Mouse (Mus musculus) CH12.LX (cell line): Measurements from ENCODE around the gene Dclk2. TPM values are rescaled to one million over a fixed set of nuclear protein-coding genes. Genes with fewer than 3 reads are reported as not detected.
A peak's percentile ranks its signal among the peaks of the same experiment; 100 is the strongest.

Experiments used
- DNase-seq: peaks from one replicate; pipeline ENCODE4 v3.0.0-alpha.2; 2013; ENCODE audit errors: extremely low read depth
- H3K27ac ChIP-seq: 2 replicates; pipeline ENCODE4 v1.5.1; 2012; ENCODE audit warnings: low read depth, mild to moderate bottlenecking, control low read depth, moderate library complexity; ENCODE audit not compliant: insufficient read depth
- H3K27me3 ChIP-seq: replicated peaks from 2 replicates; pipeline ENCODE3; 2012; ENCODE audit warnings: inconsistent platforms
- H3K36me3 ChIP-seq, 2 experiments: replicated peaks in 1 of 2; 2 replicates each; pipeline versions ENCODE3 to v1.6.1; 2012; ENCODE audit warnings: inconsistent platforms in 1 of 2, low read length in 1 of 2, mild to moderate bottlenecking in 1 of 2, mixed read lengths in 1 of 2, moderate library complexity in 1 of 2; ENCODE audit not compliant: control insufficient read depth in 1 of 2, insufficient read depth in 1 of 2
- H3K4me1 ChIP-seq, 2 experiments: 2 replicates each; pipeline ENCODE4 v1.6.1; 2012; ENCODE audit warnings: inconsistent platforms in 1 of 2, moderate library complexity in 1 of 2; ENCODE audit not compliant: insufficient read depth in 2 of 2, control insufficient read depth in 1 of 2
- H3K4me2 ChIP-seq: 2 replicates; pipeline ENCODE4 v1.6.1; 2012; ENCODE audit warnings: low read depth, mild to moderate bottlenecking, control low read depth; ENCODE audit not compliant: poor library complexity, insufficient read depth, severe bottlenecking
- H3K4me3 ChIP-seq, 3 experiments: fragments of 150-350 bp in 1 of 3; sonication (generic) in 1 of 3; replicated peaks in 1 of 3; 2 replicates each; pipeline versions ENCODE3 to v1.5.1; 2011 to 2012; ENCODE audit warnings: low read depth in 2 of 3, low read length in 2 of 3, mild to moderate bottlenecking in 2 of 3, moderate library complexity in 2 of 3, control low read depth in 1 of 3, improper control_type of control experiment in 1 of 3, inconsistent platforms in 1 of 3, mixed read lengths in 1 of 3; ENCODE audit not compliant: poor library complexity in 1 of 3
- H3K79me2 ChIP-seq: replicated peaks from 2 replicates; pipeline ENCODE4 v1.6.1; 2012; ENCODE audit warnings: mild to moderate bottlenecking, moderate library complexity; ENCODE audit not compliant: control insufficient read depth, poor library complexity, insufficient read depth, severe bottlenecking; ENCODE audit errors: extremely low read depth
- H3K9ac ChIP-seq: 2 replicates; pipeline ENCODE4 v1.6.1; 2012; ENCODE audit warnings: low read depth, mild to moderate bottlenecking, control low read depth, moderate library complexity; ENCODE audit not compliant: insufficient read depth
- H3K9me3 ChIP-seq: replicated peaks from 2 replicates; pipeline ENCODE3; 2012; ENCODE audit warnings: low read length, inconsistent platforms, mixed read lengths
- BHLHE40 ChIP-seq: IDR thresholded peaks from 2 replicates; pipeline ENCODE4 v1.6.1; 2011; ENCODE audit warnings: mild to moderate bottlenecking, low read depth, low read length, improper control_type of control experiment
- CHD2 ChIP-seq: IDR thresholded peaks from 2 replicates; pipeline ENCODE4 v1.6.1; 2011; ENCODE audit warnings: low read length, improper control_type of control experiment
- CTCF ChIP-seq, 2 experiments: IDR thresholded peaks in 1 of 2; conservative IDR thresholded peaks in 1 of 2; 2 replicates each; pipeline ENCODE4 v1.5.1; 2011 to 2012; ENCODE audit warnings: low read depth in 2 of 2, low read length in 2 of 2, improper control_type of control experiment in 1 of 2, inconsistent platforms in 1 of 2, mild to moderate bottlenecking in 1 of 2, moderate library complexity in 1 of 2
- ETS1 ChIP-seq: conservative IDR thresholded peaks from 2 replicates; pipeline ENCODE4 v1.6.1; 2012; ENCODE audit warnings: low read depth, mild to moderate bottlenecking, inconsistent platforms, low read length, improper control_type of control experiment, moderate library complexity
- GABPA ChIP-seq: IDR thresholded peaks from 2 replicates; pipeline ENCODE4 v1.6.1; 2012; ENCODE audit warnings: low read depth, low read length, improper control_type of control experiment, inconsistent platforms; ENCODE audit not compliant: insufficient replicate concordance
- HCFC1 ChIP-seq: IDR thresholded peaks from 2 replicates; pipeline ENCODE4 v1.6.1; 2012; ENCODE audit warnings: low read depth, mild to moderate bottlenecking, inconsistent platforms, low read length, improper control_type of control experiment
- JUN ChIP-seq: IDR thresholded peaks from 2 replicates; pipeline ENCODE4 v1.6.1; 2011; ENCODE audit warnings: low read depth, mild to moderate bottlenecking, low read length, improper control_type of control experiment, moderate library complexity; ENCODE audit not compliant: insufficient read depth
- JUND ChIP-seq: conservative IDR thresholded peaks from 2 replicates; pipeline ENCODE4 v1.6.1; 2011; ENCODE audit warnings: low read depth, low read length, improper control_type of control experiment
- MAFK ChIP-seq: IDR thresholded peaks from 2 replicates; pipeline ENCODE4 v1.6.1; 2011; ENCODE audit warnings: low read length, improper control_type of control experiment; ENCODE audit not compliant: insufficient replicate concordance
- MAX ChIP-seq: IDR thresholded peaks from 2 replicates; pipeline ENCODE4 v1.6.1; 2011; ENCODE audit warnings: low read length, improper control_type of control experiment
- MEF2A ChIP-seq: IDR thresholded peaks from 2 replicates; pipeline ENCODE4 v1.6.1; 2014; ENCODE audit warnings: low read depth, mild to moderate bottlenecking, inconsistent platforms, low read length, improper control_type of control experiment, borderline replicate concordance
- MYC ChIP-seq: IDR thresholded peaks from 2 replicates; pipeline ENCODE4 v1.6.1; 2011; ENCODE audit warnings: low read depth, mild to moderate bottlenecking, improper control_type of control experiment, low read length
- PAX5 ChIP-seq: IDR thresholded peaks from 2 replicates; pipeline ENCODE4 v1.6.1; 2012; ENCODE audit warnings: low read length, inconsistent platforms, mixed read lengths
- RAD21 ChIP-seq: IDR thresholded peaks from 2 replicates; pipeline ENCODE4 v1.6.1; 2011; ENCODE audit warnings: low read depth, mild to moderate bottlenecking, low read length, improper control_type of control experiment, moderate library complexity
- TBP ChIP-seq: conservative IDR thresholded peaks from 2 replicates; pipeline ENCODE4 v1.6.1; 2011; ENCODE audit warnings: low read depth, low read length, improper control_type of control experiment
- USF1 ChIP-seq: IDR thresholded peaks from 2 replicates; pipeline ENCODE4 v1.6.1; 2014; ENCODE audit warnings: low read depth, mild to moderate bottlenecking, inconsistent platforms, low read length, improper control_type of control experiment
- USF2 ChIP-seq: conservative IDR thresholded peaks from 2 replicates; pipeline ENCODE4 v1.6.1; 2011; ENCODE audit warnings: low read depth, low read length, improper control_type of control experiment
- ZC3H11A ChIP-seq: IDR thresholded peaks from 2 replicates; pipeline ENCODE4 v1.6.1; 2012; ENCODE audit warnings: low read depth, mild to moderate bottlenecking, inconsistent platforms, low read length, improper control_type of control experiment
- ZKSCAN1 ChIP-seq: IDR thresholded peaks from 2 replicates; pipeline ENCODE4 v1.6.1; 2012; ENCODE audit warnings: low read depth, inconsistent platforms, low read length, improper control_type of control experiment, borderline replicate concordance
- ZMIZ1 ChIP-seq: IDR thresholded peaks from 2 replicates; pipeline ENCODE4 v1.6.1; 2012; ENCODE audit warnings: low read depth, mild to moderate bottlenecking, inconsistent platforms, low read length, improper control_type of control experiment
- ZNF384 ChIP-seq: IDR thresholded peaks from 2 replicates; pipeline ENCODE4 v1.6.1; 2012; ENCODE audit warnings: low read depth, low read length, improper control_type of control experiment, inconsistent platforms
- dilution Hi-C: fragments of 300-500 bp; cut with MboI; formaldehyde crosslinking; loops from 2 replicates; pipeline ENCODE4 v1.14.3; 2020; ENCODE audit warnings: low sequenced_read_pairs; ENCODE audit not compliant: extremely low pct_unique_long_range_greater_than_20kb, extremely low pct_ligation_motif_present
- in situ Hi-C: fragments of 300-500 bp; cut with MboI; formaldehyde crosslinking; loops from 3 replicates; pipeline ENCODE4 v1.14.3; 2019; ENCODE audit warnings: low sequenced_read_pairs, low pct_ligation_motif_present, low pct_unique_long_range_greater_than_20kb, mixed read lengths
- polyA plus RNA-seq: library from polyadenylated mRNA; unstranded; fragments of >175 nt; gene quantifications from 2 replicates; pipeline ENCODE4 v1.2.1, GENCODE M21; 2012; ENCODE audit warnings: low read depth; ENCODE audit not compliant: insufficient read length
- total RNA-seq, 2 experiments: library from RNA; depleted of rRNA; stranded (reverse); fragments of 300-350 nt in 1 of 2; fragments of >200 nt in 1 of 2; gene quantifications; 2 replicates each; pipeline ENCODE4 v1.2.3; 2012 to 2014

The Dclk2 gene
- total and polyA plus RNA-seq, 3 experiments = 0.93 to 2.0 (median 1.0) TPM

DNA sequence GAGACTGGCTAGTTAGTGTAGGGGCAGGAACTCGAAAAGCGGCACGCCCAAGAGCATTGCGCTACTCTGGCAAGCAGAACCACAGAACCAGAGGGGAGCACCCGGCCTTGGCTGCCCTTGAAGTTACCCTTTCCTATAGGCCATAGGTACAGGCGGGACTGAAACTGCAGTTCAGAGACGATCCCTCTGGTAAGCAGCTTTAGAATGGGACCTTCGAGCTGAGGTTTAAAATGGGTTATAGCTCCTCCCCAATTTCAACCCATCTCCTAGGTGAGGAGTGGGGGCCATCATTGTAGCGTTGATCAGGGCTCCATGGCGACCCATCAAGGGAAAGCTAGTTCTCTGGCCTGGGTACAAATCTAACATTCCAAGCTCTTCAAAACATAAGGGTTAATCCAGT lies 3.0 kb upstream of the Dclk2 start:
- no peak overlapping the region for H3K4me3 ChIP-seq
- no peak for TF ChIP-seq BHLHE40
- no peak for TF ChIP-seq ZNF384
- TF ChIP-seq MAX = no peak
- TF ChIP-seq ZKSCAN1 = no peak
- TF ChIP-seq PAX5 = no peak
- TF ChIP-seq MYC = no peak
- H3K9me3 ChIP-seq = no peaks in the 10 kb centered on the region
- no peak for DNase-seq
- H3K4me2 ChIP-seq = no peak overlapping the region
- H3K9ac ChIP-seq = no peak overlapping the region
- in situ Hi-C loops (no loop called here), dilution Hi-C loops (no loop called here)
- peaks cover 4 to 11% of the 10 kb centered on the region in 2 experiments for H3K4me1 ChIP-seq
- H3K27me3 ChIP-seq = peaks cover 4% of the 10 kb centered on the region
- H3K36me3 ChIP-seq = no peaks in the 10 kb centered on the region
- no peak overlapping the region for H3K27ac ChIP-seq
- H3K79me2 ChIP-seq = no peaks in the 10 kb centered on the region

DNA sequence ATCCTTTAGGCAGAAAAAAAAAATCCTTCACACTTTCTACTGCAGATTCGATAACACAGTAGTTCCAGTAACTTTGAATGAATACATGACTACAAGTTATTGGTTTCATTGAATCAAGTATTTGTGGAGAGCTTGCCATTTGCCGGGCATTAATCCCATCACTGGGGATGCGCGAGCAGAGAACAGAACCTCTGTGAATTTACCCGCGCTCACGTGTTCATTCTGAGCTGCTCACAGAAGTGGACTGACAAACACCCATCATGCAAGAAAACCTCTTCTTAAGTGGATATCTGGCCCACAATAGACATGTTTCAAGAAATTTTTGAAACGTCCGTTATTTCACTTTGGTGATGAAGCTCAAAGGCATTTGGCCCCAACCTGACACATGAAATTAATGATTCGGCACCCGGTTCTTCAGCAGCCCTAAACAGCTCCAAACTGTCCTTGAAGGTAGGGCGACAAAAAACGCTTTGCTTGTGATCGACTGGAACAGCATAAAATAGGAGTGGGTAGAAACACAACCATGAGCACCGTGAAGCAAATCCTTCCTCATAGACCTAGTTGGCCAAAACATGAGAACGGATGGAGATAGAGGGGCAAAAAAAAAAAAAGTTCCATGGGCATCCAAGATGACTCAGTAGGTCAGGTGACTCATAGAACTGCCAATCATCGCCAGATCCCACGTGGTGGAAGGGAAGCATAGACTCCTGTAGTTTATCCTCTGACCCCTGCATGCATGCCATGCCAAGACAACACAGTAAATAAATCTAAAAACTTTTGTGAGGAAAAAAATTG lies 726 bp upstream of the Dclk2 start:
- H3K4me3 ChIP-seq = peak overlapping the region in 1 of 3 experiments; percentile 23
- in situ Hi-C loops = no loop called here
- TF ChIP-seq MYC = no peak
- TF ChIP-seq MAFK = no peak
- TF ChIP-seq JUND = no peak
- TF ChIP-seq ZNF384 = peak; percentile 46
- TF ChIP-seq USF1 = 0 out of 2 replicates have a peak, but pooled peaks have one; percentile 2
- TF ChIP-seq, all 38 proteins: peak for 2

DNA sequence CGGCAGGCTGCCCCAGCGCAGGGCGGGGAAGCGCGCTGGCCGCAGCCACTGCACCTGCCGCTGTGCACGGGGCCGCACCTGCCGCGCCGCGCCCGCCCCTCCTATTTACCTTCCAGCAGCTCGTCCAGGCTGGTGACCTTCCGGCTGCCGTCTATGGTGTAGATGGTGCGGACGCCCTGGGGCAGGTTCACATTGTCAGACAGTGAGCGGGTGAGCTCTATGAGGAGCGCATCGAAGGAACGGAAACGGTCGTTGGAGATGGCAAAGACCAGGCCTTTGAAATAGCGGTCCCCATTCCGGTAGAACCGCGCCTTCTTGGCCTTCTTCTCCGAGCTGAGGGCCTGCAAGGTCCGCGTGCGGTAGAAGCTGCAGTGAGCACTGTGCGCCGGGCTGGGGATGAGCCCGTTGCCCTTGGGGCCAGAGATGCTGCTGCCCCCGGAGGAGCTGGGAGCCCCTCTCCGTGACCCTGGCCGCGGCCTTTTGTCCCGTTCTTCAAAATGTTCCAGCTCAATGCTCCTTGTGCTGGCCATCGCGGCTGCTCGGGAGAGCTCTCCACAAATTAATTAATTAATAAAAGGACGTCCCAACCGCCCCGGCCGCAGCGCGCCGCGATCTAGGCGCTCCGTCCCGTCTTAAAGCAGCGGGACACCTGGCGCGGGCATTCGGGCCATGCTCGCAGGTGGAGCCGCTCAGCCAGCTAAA lies 860 bp downstream of the Dclk2 start:
- H3K9ac ChIP-seq = peak overlapping the region; percentile 17; the same call in 1 of the 2 replicates
- H3K27ac ChIP-seq = no peak overlapping the region
- dilution Hi-C loops (no loop called here), in situ Hi-C loops (no loop called here)
- H3K36me3 ChIP-seq = no peaks in the 10 kb centered on the region
- H3K4me3 ChIP-seq = peak overlapping the region in 2 of 3 experiments; percentile 64 to 73
- no peaks in the 10 kb centered on the region for H3K79me2 ChIP-seq
- H3K27me3 ChIP-seq = peaks cover 4% of the 10 kb centered on the region
- no peaks in the 10 kb centered on the region for H3K9me3 ChIP-seq
- peak overlapping the region; percentile 75 for H3K4me2 ChIP-seq
- no peak for DNase-seq
- peaks cover 4 to 28% of the 10 kb centered on the region in 2 experiments for H3K4me1 ChIP-seq
- no peak for TF ChIP-seq USF1
- no peak for TF ChIP-seq ETS1
- no peak for TF ChIP-seq MEF2A
- no peak for TF ChIP-seq ZNF384
- TF ChIP-seq JUN = no peak
- no peak for TF ChIP-seq JUND
- TF ChIP-seq PAX5 = no peak
- TF ChIP-seq CTCF (conservative IDR thresholded peaks at IDR 0.05 in 1 of 2, IDR thresholded peaks at IDR 0.05 in 1 of 2; ENCODE audit: low read depth in 2 of 2, low read length in 2 of 2) = no peak
- TF ChIP-seq USF2 = no peak
- TF ChIP-seq BHLHE40 = no peak
- TF ChIP-seq MYC = no peak
- no peak for TF ChIP-seq ZC3H11A
- no peak for TF ChIP-seq CHD2
- TF ChIP-seq ZMIZ1 = no peak
- no peak for TF ChIP-seq RAD21
- TF ChIP-seq GABPA = no peak
- no peak for TF ChIP-seq HCFC1
- TF ChIP-seq TBP = no peak

More for the DNA sequence above, 726 bp upstream of the Dclk2 start:
- Histone ChIP-seq H3K27ac (no peak overlapping the region), H3K4me2 (peak overlapping the region; percentile 42; the same call in 1 of the 2 replicates), H3K9ac (no peak overlapping the region), H3K4me1 (peaks cover 4 to 21% of the 10 kb centered on the region in 2 experiments), H3K36me3 (no peaks in the 10 kb centered on the region), H3K9me3 (no peaks in the 10 kb centered on the region), H3K27me3 (peaks cover 4% of the 10 kb centered on the region), H3K79me2 (no peaks in the 10 kb centered on the region)
- DNase-seq = no peak
- dilution Hi-C loops = no loop called here
